Mouse (Mus musculus): ENCODE data around the gene R3hdm4. TPM values are rescaled to one million over a fixed set of nuclear protein-coding genes. Genes with fewer than 3 reads are reported as not detected.

The R3hdm4 gene
- total and polyA plus RNA-seq, 3 experiments, result 82.4 to 123 (median 85.6) TPM

GRCm38 (mm10) chr10:79907415-79907814 is 13.6 kb downstream of the R3hdm4 start:
- Histone ChIP-seq H3K27ac (no peak overlapping the region), H3K36me3 (ENCODE audit: control insufficient read depth, insufficient read depth, low read length) (no peaks in the 10 kb centered on the region), H3K4me1 (ENCODE audit: control insufficient read depth, insufficient read depth, low read length) (peaks cover 4% of the 10 kb centered on the region), H3K27me3 (ENCODE audit: control insufficient read depth, insufficient read depth, low read length) (no peaks in the 10 kb centered on the region), H3K9ac (ENCODE audit: low read depth, low read length) (no peak overlapping the region), H3K79me2 (replicated peaks; ENCODE audit: control insufficient read depth, insufficient read depth, low read length) (no peaks in the 10 kb centered on the region), H3K4me3 (no peak overlapping the region)
- intact Hi-C loops (cut with DNase I), result loop anchor here (2.0 kb wide), 1 partner anchor 15 kb away; no protein-coding TSS in a partner anchor
- DNase-seq, result no peak
- 94% methylated on average over 10 of the region's 10 CpGs for WGBS
- TF ChIP-seq CTCF (IDR thresholded peaks at IDR 0.05) (no peak), POLR2A (IDR thresholded peaks at IDR 0.05; ENCODE audit: insufficient read depth, low read depth, low read length) (no peak), EP300 (IDR thresholded peaks at IDR 0.05; ENCODE audit: insufficient read depth, low read depth, low read length) (no peak)

DNA sequence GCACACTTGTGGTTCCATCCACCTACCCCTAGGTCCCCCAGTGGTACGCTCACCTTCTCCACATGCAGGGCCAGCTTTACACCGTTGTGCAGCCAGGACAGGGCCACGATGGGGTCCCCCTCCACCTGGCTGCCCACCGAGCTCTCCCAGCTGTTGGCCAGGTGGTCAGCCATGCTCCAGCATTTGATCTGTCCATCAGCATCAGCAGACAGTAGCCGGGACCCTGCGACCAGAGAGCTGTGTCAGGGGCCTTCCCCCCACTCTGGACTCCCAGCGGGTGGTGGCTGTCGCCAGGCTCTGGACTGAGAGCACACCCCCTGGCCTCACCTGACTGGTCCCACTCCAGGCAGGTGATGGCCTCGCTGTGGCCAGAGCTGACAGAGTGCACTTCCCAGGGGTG is 14.3 kb downstream of the R3hdm4 start:
- Histone ChIP-seq H3K4me1 (ENCODE audit: control insufficient read depth, insufficient read depth, low read length) (peaks cover 4% of the 10 kb centered on the region), H3K27me3 (ENCODE audit: control insufficient read depth, insufficient read depth, low read length) (no peaks in the 10 kb centered on the region), H3K4me3 (no peak overlapping the region), H3K36me3 (ENCODE audit: control insufficient read depth, insufficient read depth, low read length) (no peaks in the 10 kb centered on the region), H3K9ac (ENCODE audit: low read depth, low read length) (no peak overlapping the region), H3K27ac (no peak overlapping the region), H3K79me2 (replicated peaks; ENCODE audit: control insufficient read depth, insufficient read depth, low read length) (no peaks in the 10 kb centered on the region)
- no peak for DNase-seq
- intact Hi-C loops (cut with DNase I), result loop anchor here (2.0 kb wide), 1 partner anchor 16 kb away; no protein-coding TSS in a partner anchor
- WGBS, result 92% methylated on average over 9 of the region's 9 CpGs
- no peak for TF ChIP-seq EP300 (IDR thresholded peaks at IDR 0.05; ENCODE audit: insufficient read depth, low read depth, low read length)
- TF ChIP-seq POLR2A (IDR thresholded peaks at IDR 0.05; ENCODE audit: insufficient read depth, low read depth, low read length), result no peak
- no peak for TF ChIP-seq CTCF (IDR thresholded peaks at IDR 0.05)

GRCm38 (mm10) chr10:79900951-79901410 is 20.0 kb downstream of the R3hdm4 start:
- Histone ChIP-seq H3K4me1 (ENCODE audit: control insufficient read depth, insufficient read depth, low read length) (no peaks in the 10 kb centered on the region), H3K27ac (no peak overlapping the region), H3K79me2 (replicated peaks; ENCODE audit: control insufficient read depth, insufficient read depth, low read length) (no peaks in the 10 kb centered on the region), H3K27me3 (ENCODE audit: control insufficient read depth, insufficient read depth, low read length) (no peaks in the 10 kb centered on the region), H3K4me3 (no peak overlapping the region), H3K9ac (ENCODE audit: low read depth, low read length) (no peak overlapping the region), H3K36me3 (ENCODE audit: control insufficient read depth, insufficient read depth, low read length) (no peaks in the 10 kb centered on the region)
- peak; percentile 35 for TF ChIP-seq CTCF (IDR thresholded peaks at IDR 0.05)
- no peak for TF ChIP-seq POLR2A (IDR thresholded peaks at IDR 0.05; ENCODE audit: insufficient read depth, low read depth, low read length)
- TF ChIP-seq EP300 (IDR thresholded peaks at IDR 0.05; ENCODE audit: insufficient read depth, low read depth, low read length), result no peak
- DNase-seq, result no peak
- intact Hi-C loops (cut with DNase I), result no loop called here
- WGBS, result 68% methylated on average over 2 of the region's 2 CpGs

GRCm38 (mm10) chr10:79897316-79898245 is 23.4 kb downstream of the R3hdm4 start:
- no peaks in the 10 kb centered on the region for H3K36me3 ChIP-seq (ENCODE audit: control insufficient read depth, insufficient read depth, low read length)
- H3K27ac ChIP-seq, result no peak overlapping the region
- TF ChIP-seq POLR2A (IDR thresholded peaks at IDR 0.05; ENCODE audit: insufficient read depth, low read depth, low read length), result no peak
- TF ChIP-seq CTCF (IDR thresholded peaks at IDR 0.05), result no peak
- TF ChIP-seq EP300 (IDR thresholded peaks at IDR 0.05; ENCODE audit: insufficient read depth, low read depth, low read length), result no peak
- no peak overlapping the region for H3K4me3 ChIP-seq
- no peaks in the 10 kb centered on the region for H3K79me2 ChIP-seq (replicated peaks; ENCODE audit: control insufficient read depth, insufficient read depth, low read length)
- H3K4me1 ChIP-seq (ENCODE audit: control insufficient read depth, insufficient read depth, low read length), result no peaks in the 10 kb centered on the region
- 67% methylated on average over 20 of the region's 20 CpGs for WGBS
- H3K27me3 ChIP-seq (ENCODE audit: control insufficient read depth, insufficient read depth, low read length), result no peaks in the 10 kb centered on the region
- intact Hi-C loops (cut with DNase I), result no loop called here
- H3K9ac ChIP-seq (ENCODE audit: low read depth, low read length), result no peak overlapping the region
- no peak for DNase-seq

DNA sequence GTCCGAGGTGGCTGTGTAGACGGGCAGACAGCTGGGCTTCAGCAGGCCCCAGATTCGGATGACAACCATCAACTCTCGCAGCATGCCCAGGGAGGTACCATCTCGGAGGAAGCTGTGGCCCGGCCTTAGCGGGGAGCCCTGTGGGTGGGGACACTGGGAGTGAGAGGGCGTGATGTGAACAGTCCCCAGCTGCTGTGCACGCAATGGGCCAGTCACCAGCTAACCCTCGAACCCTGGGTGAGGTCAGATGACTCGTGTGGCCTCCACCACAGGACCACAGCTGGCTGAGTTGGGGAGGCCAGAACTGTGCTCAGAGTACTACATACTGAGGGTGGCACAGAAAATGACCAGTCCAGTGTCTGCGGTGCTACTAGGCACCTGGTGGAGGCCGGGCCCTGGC is 24.2 kb downstream of the R3hdm4 start:
- H3K4me3 ChIP-seq, result no peak overlapping the region
- TF ChIP-seq EP300 (IDR thresholded peaks at IDR 0.05; ENCODE audit: insufficient read depth, low read depth, low read length) (no peak), POLR2A (IDR thresholded peaks at IDR 0.05; ENCODE audit: insufficient read depth, low read depth, low read length) (no peak), CTCF (IDR thresholded peaks at IDR 0.05) (no peak)
- H3K9ac ChIP-seq (ENCODE audit: low read depth, low read length), result no peak overlapping the region
- 91% methylated on average over 13 of the region's 13 CpGs for WGBS
- no peaks in the 10 kb centered on the region for H3K4me1 ChIP-seq (ENCODE audit: control insufficient read depth, insufficient read depth, low read length)
- H3K27ac ChIP-seq, result no peak overlapping the region
- intact Hi-C loops (cut with DNase I), result no loop called here
- no peaks in the 10 kb centered on the region for H3K79me2 ChIP-seq (replicated peaks; ENCODE audit: control insufficient read depth, insufficient read depth, low read length)
- H3K27me3 ChIP-seq (ENCODE audit: control insufficient read depth, insufficient read depth, low read length), result no peaks in the 10 kb centered on the region
- H3K36me3 ChIP-seq (ENCODE audit: control insufficient read depth, insufficient read depth, low read length), result no peaks in the 10 kb centered on the region
- DNase-seq, result peak in 1 of 2 experiments; percentile 10

- Histone ChIP-seq H3K9ac (ENCODE audit: low read depth, low read length) (no peak overlapping the region), H3K4me3 (no peak overlapping the region), H3K4me1 (ENCODE audit: control insufficient read depth, insufficient read depth, low read length) (no peaks in the 10 kb centered on the region), H3K36me3 (ENCODE audit: control insufficient read depth, insufficient read depth, low read length) (no peaks in the 10 kb centered on the region), H3K27ac (no peak overlapping the region), H3K79me2 (replicated peaks; ENCODE audit: control insufficient read depth, insufficient read depth, low read length) (no peaks in the 10 kb centered on the region), H3K27me3 (ENCODE audit: control insufficient read depth, insufficient read depth, low read length) (no peaks in the 10 kb centered on the region)
- peak in 1 of 2 experiments; percentile 15 for DNase-seq
- TF ChIP-seq EP300 (IDR thresholded peaks at IDR 0.05; ENCODE audit: insufficient read depth, low read depth, low read length), result no peak
- no peak for TF ChIP-seq CTCF (IDR thresholded peaks at IDR 0.05)
- TF ChIP-seq POLR2A (IDR thresholded peaks at IDR 0.05; ENCODE audit: insufficient read depth, low read depth, low read length), result no peak
- intact Hi-C loops (cut with DNase I), result no loop called here
- WGBS, result 89% methylated on average over 16 of the region's 16 CpGs
These were observed 24.7 kb downstream of the R3hdm4 start for GRCm38 (mm10) chr10:79896306-79896705.

Data from heart, adult 2 months (tissue).